Mouse (Mus musculus) heart, postnatal 0 days (tissue): ENCODE results near the gene Sec31b.

Source experiments
- CTCF ChIP-seq: IDR thresholded peaks from 2 replicates; pipeline ENCODE4 v1.5.1; 2016; ENCODE audit warnings: antibody characterized with exemption, control low read depth, low read depth
- EP300 ChIP-seq: IDR thresholded peaks from 2 replicates; pipeline ENCODE4 v1.6.1; 2016; ENCODE audit warnings: antibody characterized with exemption, low read depth

GRCm38 (mm10) chr19:44511451-44512231 lies 34.0 kb downstream of the Sec31b start:
- TF ChIP-seq EP300: no peak
- TF ChIP-seq CTCF: no peak
